Mouse (Mus musculus) forebrain, embryonic 16.5 days (tissue): ENCODE results near the gene Gabra6. TPM values are rescaled to one million over a fixed set of nuclear protein-coding genes. Genes with fewer than 3 reads are reported as not detected.

Experiments used
- ATAC-seq: fragments of 200-750 bp; cut with Nextera tagmentation; 2 replicates; pipeline ENCODE4 v1.8.0; 2017; ENCODE audit warnings: mild to moderate bottlenecking, moderate library complexity
- H3K27ac ChIP-seq: fragments of 300-500 bp; sonication (generic); 2 replicates; pipeline ENCODE4 v1.5.1; 2014; ENCODE audit warnings: low read length, control low read depth
- H3K27me3 ChIP-seq: fragments of 300-500 bp; sonication (generic); replicated peaks from 2 replicates; pipeline ENCODE4 v1.6.1; 2014; ENCODE audit warnings: low read length; ENCODE audit not compliant: control insufficient read depth, insufficient read depth
- H3K36me3 ChIP-seq: fragments of 300-500 bp; sonication (generic); 2 replicates; pipeline ENCODE4 v1.6.1; 2014; ENCODE audit not compliant: control insufficient read depth, insufficient read depth
- H3K4me1 ChIP-seq: fragments of 300-500 bp; sonication (generic); replicated peaks from 2 replicates; pipeline ENCODE4 v1.6.1; 2014; ENCODE audit warnings: low read length; ENCODE audit not compliant: control insufficient read depth, insufficient read depth
- H3K4me2 ChIP-seq: fragments of 300-500 bp; sonication (generic); 2 replicates; pipeline ENCODE4 v1.6.1; 2014; ENCODE audit warnings: mild to moderate bottlenecking, low read length, control low read depth
- H3K4me3 ChIP-seq: fragments of 300-500 bp; sonication (generic); replicated peaks from 2 replicates; pipeline ENCODE4 v1.5.1; 2014; ENCODE audit warnings: mild to moderate bottlenecking, low read length, control low read depth
- H3K9ac ChIP-seq: fragments of 300-500 bp; sonication (generic); replicated peaks from 2 replicates; pipeline ENCODE4 v1.6.1; 2014; ENCODE audit warnings: low read depth, low read length, control low read depth
- H3K9me3 ChIP-seq: fragments of 300-500 bp; sonication (generic); 2 replicates; pipeline ENCODE4 v1.6.1; 2016; ENCODE audit warnings: low read length; ENCODE audit not compliant: control insufficient read depth
- WGBS: fragments of 180-500 bp; shearing (Covaris S2); extraction: QIAGEN DNeasy Blood & Tissue Kit; methylation state at CpG from one replicate; pipeline ENCODE4 v1.1.7; 2014; 5-methylcytosine and 5-hydroxymethylcytosine counted together
- polyA plus RNA-seq: library from polyadenylated mRNA; unstranded; fragments of >200 nt; fragmentation: Nextera tagmentation; extraction: Ambion mirVana; gene quantifications from 2 replicates; pipeline ENCODE4 v1.2.1, GENCODE M21; 2015

Gene Gabra6
- polyA plus RNA-seq = not detected in 2 replicates

DNA sequence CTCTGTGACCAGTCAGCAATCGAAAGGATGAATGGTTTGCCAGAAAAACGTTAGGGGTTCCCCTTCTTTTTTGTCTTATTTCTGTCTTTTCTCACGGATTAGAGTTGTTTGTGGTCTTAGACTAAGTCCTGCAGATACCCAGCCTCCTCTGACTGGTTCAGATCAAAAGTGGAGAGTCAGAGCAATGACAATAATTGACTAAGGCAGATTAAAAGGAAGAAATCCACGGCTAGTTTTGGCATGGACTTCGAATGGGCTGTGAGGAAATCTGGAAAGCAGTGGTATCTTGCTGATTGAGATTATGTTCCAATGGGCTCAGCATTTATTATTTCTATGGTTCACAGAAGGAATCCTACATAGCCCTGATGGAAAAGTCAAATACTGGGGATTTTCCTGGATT lies at the start of gene Gabra6:
Gabra6 (minus strand) TSS at position 191 of the 400 bp plus-strand sequence.
- H3K9ac ChIP-seq = no peak within 1 kb of the TSS
- H3K27ac ChIP-seq = no peak within 1 kb of the TSS
- H3K4me2 ChIP-seq = no peak within 1 kb of the TSS
- H3K4me3 ChIP-seq = no peak within 1 kb of the TSS
- H3K36me3 ChIP-seq = no peaks in the 10 kb centered on the region
- H3K4me1 ChIP-seq = no peaks in the 10 kb centered on the region
- no peak for ATAC-seq
- 65% methylated on average over 5 of the region's 5 CpGs for WGBS
- H3K27me3 ChIP-seq = no peaks in the 10 kb centered on the region
- no peaks in the 10 kb centered on the region for H3K9me3 ChIP-seq

DNA sequence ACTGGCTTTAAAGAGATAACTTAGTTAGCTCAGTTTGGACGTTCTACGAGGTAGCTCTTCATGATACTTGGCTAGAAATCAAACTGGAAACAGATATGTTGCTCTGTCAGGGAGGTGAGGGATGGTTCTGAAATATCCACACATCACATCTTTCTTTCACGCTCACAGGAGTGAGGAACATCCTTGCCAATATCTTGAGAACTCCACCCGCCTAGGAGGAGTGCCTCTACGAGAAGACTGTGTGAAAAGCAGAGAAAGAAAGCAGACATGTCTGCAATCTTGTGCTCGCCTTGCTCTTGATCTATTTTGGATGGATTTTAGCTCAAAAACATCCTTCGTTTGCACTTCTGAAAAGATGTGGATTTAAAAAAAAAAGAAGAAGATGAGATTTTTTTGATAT lies 44.7 kb upstream of the Gabra6 start:
- WGBS = 82% methylated on average over 7 of the region's 7 CpGs
- Histone ChIP-seq H3K4me3 (no peak overlapping the region), H3K9ac (no peak overlapping the region), H3K27ac (no peak overlapping the region), H3K4me2 (no peak overlapping the region), H3K27me3 (no peaks in the 10 kb centered on the region), H3K9me3 (no peaks in the 10 kb centered on the region), H3K4me1 (no peaks in the 10 kb centered on the region), H3K36me3 (no peaks in the 10 kb centered on the region)
- no peak for ATAC-seq

DNA sequence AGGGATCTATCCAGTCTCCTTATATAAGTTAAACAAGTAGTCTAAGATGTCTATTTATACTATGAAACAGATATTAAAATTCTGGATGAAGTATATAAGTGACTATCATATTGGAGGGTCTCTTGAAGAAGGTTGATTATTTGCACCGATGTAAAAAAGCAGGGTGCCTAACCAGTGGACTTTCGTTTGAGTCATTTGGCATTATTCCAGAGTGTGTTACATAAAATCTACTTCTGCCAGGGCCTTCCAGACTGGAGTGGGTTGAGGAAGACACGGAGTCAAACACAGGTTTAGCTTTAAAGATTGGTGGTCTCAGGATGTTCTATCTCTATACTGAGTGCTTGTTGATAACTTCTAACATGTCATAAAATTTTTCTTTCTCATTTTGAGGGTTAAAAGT lies 11.2 kb upstream of the Gabra6 start:
- Histone ChIP-seq H3K27ac (no peak overlapping the region), H3K27me3 (no peaks in the 10 kb centered on the region), H3K9ac (no peak overlapping the region), H3K4me2 (no peak overlapping the region), H3K9me3 (no peaks in the 10 kb centered on the region), H3K4me1 (no peaks in the 10 kb centered on the region), H3K4me3 (no peak overlapping the region), H3K36me3 (no peaks in the 10 kb centered on the region)
- 83% methylated on average over 3 of the region's 3 CpGs for WGBS
- ATAC-seq = no peak

DNA sequence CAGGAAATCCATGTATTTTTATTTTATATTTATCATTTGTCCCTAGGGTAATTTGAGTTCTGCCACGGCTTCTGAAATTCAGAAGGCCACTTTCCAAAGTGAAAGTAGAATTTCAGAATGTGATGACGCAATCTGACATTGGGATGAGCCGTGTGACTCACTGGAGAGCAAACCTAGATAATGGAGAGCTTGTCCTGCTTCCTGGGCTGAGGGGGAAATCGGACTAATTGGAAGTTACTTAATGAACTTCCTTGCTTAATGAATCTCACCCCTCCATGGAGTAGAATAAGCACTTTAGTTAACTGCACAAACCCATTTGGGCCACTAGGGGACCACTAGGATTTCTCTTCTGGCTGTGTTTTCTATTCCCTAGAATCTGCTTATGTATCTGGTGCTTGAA lies 5.4 kb upstream of the Gabra6 start:
- no peaks in the 10 kb centered on the region for H3K4me1 ChIP-seq
- H3K27ac ChIP-seq = no peak overlapping the region
- no peak overlapping the region for H3K4me3 ChIP-seq
- WGBS = 75% methylated on average over 4 of the region's 4 CpGs
- H3K36me3 ChIP-seq = no peaks in the 10 kb centered on the region
- no peaks in the 10 kb centered on the region for H3K9me3 ChIP-seq
- no peaks in the 10 kb centered on the region for H3K27me3 ChIP-seq
- H3K9ac ChIP-seq = no peak overlapping the region
- no peak for ATAC-seq
- H3K4me2 ChIP-seq = no peak overlapping the region

DNA sequence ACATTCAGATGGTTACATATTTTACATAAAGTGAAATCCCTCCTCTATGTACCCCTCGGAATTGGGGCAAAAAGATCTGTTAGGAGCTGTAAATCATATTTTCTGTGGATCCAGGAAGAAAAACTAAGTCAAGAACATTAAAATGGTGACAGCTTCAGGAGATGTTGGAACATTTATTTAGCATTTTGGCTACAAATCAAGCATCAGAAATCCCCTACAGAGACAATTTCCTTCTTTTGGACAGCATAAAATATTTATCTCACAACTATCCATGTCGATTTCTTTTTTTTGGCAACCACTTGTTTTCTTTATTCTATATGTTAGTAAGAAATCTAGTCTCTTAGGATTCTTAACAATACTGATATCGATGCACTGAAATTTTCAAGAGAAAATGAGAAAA lies 688 bp upstream of the Gabra6 start:
- no peak overlapping the region for H3K4me3 ChIP-seq
- no peaks in the 10 kb centered on the region for H3K27me3 ChIP-seq
- H3K9me3 ChIP-seq = no peaks in the 10 kb centered on the region
- H3K4me1 ChIP-seq = no peaks in the 10 kb centered on the region
- WGBS = 91% methylated on average over 3 of the region's 3 CpGs
- no peaks in the 10 kb centered on the region for H3K36me3 ChIP-seq
- no peak overlapping the region for H3K9ac ChIP-seq
- no peak overlapping the region for H3K27ac ChIP-seq
- no peak overlapping the region for H3K4me2 ChIP-seq
- ATAC-seq = no peak

DNA sequence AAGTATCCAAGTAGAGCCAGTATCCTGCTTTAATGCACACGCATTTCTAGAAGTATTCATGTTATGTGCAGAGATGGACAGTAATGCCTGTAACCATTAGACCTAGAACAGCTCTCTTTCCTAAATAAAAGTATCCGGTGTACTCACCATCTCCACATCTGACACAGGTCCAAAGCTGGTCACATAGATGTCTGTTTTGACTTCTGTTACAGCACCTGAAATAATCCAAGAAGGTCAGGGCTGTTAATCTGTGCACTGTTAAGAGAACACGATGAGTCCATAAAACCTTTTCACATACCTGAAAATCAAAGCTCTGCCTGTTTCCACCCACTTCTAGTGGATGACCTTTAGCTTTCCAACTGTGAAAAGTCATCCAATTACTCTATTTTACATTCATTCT lies 1.4 kb downstream of the Gabra6 start:
- H3K9me3 ChIP-seq = no peaks in the 10 kb centered on the region
- H3K4me3 ChIP-seq = no peak overlapping the region
- H3K9ac ChIP-seq = no peak overlapping the region
- no peaks in the 10 kb centered on the region for H3K36me3 ChIP-seq
- no peak overlapping the region for H3K4me2 ChIP-seq
- no peaks in the 10 kb centered on the region for H3K27me3 ChIP-seq
- 88% methylated on average over 3 of the region's 3 CpGs for WGBS
- no peak for ATAC-seq
- H3K4me1 ChIP-seq = peaks cover 3% of the 10 kb centered on the region
- H3K27ac ChIP-seq = no peak overlapping the region

DNA sequence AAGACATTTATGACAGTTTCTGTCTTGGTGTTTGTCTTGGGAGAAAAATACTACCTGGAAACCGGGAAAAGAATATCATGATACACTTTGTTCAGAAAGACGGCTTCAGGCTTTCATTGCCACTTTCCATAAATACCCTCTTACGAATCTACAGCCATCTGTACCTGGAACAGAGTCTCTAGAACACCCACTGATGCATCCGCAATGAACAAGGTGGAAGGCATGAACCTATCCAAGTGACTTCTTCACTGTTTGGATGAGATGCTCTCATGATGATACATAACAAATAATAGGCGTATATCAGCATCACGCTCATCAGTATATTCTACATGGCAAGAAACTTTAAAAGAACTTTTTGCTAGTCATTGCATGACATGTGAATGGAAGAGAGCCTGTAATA lies 1.8 kb downstream of the Gabra6 start:
- Histone ChIP-seq H3K27me3 (no peaks in the 10 kb centered on the region), H3K36me3 (no peaks in the 10 kb centered on the region), H3K27ac (no peak overlapping the region), H3K4me1 (peaks cover 3% of the 10 kb centered on the region), H3K9ac (no peak overlapping the region), H3K9me3 (no peaks in the 10 kb centered on the region), H3K4me2 (no peak overlapping the region), H3K4me3 (no peak overlapping the region)
- 90% methylated on average over 6 of the region's 6 CpGs for WGBS
- ATAC-seq = no peak

DNA sequence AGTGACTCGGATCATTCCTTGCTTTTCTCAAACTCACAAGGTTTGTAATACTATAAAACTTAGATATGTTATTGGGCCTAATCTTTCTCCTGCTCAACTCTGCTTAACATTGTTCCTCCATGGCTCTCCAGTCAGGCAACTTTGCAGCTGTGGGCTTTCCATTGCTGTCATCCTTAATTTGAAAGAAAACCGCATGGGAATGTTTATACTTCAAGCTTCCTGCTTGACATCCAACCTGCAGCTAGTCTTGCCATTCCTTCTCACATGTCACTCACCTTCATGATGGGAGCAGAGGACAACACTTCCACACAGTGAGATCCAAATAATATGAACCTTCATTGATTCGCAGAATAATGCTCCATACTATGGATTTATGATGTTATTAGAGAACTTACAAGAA lies 2.9 kb downstream of the Gabra6 start:
- Histone ChIP-seq H3K9me3 (no peaks in the 10 kb centered on the region), H3K27ac (no peak overlapping the region), H3K9ac (no peak overlapping the region), H3K36me3 (no peaks in the 10 kb centered on the region), H3K4me1 (peaks cover 3% of the 10 kb centered on the region), H3K27me3 (no peaks in the 10 kb centered on the region), H3K4me2 (no peak overlapping the region), H3K4me3 (no peak overlapping the region)
- WGBS = 86% methylated on average over 3 of the region's 3 CpGs
- ATAC-seq = no peak

DNA sequence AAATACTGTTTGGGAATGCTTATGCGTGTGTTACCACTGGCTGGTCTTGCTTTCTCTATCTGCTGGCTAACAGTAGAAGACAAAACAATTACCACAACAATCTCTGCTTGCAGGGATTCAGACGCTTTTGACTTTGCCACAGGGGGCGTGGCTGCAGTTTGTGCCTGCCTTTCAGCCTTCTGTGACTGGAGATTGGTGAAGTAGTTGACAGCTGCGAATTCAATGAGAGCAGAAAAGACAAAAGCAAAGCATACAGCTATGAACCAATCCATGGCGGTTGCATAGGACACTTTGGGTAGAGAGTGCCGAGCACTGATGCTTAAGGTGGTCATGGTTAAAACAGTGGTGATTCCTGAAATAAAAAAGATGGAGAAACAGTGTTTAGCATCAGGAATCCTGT lies 6.0 kb downstream of the Gabra6 start:
- ATAC-seq = peak; percentile 87
- WGBS = 2% methylated on average over 6 of the region's 6 CpGs
- no peak overlapping the region for H3K27ac ChIP-seq
- no peak overlapping the region for H3K4me3 ChIP-seq
- H3K36me3 ChIP-seq = no peaks in the 10 kb centered on the region
- H3K9ac ChIP-seq = no peak overlapping the region
- no peaks in the 10 kb centered on the region for H3K9me3 ChIP-seq
- H3K4me2 ChIP-seq = peak overlapping the region; percentile 31
- H3K27me3 ChIP-seq = no peaks in the 10 kb centered on the region
- peaks cover 3% of the 10 kb centered on the region for H3K4me1 ChIP-seq

DNA sequence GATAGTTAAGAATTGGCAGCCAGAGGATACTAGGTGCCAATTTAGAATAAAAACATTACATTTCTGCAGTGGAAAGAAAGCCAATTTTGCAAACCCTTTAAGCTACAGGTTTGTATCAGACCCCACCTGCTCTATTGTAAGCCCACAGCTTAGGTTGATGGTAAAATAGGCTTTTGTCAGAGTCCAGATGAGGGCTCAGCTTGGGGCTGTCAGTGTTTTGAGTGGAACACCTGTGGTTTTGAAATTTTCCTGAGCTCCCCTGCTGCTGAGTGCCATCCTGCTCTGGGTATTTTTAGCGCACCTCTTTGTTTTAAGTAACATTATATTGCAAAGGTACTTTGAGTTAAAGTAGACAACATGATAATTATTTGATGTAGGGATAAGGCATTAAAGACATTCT lies 10.0 kb downstream of the Gabra6 start:
- Histone ChIP-seq H3K27me3 (no peaks in the 10 kb centered on the region), H3K4me1 (peaks cover 3% of the 10 kb centered on the region), H3K4me2 (no peak overlapping the region), H3K9ac (no peak overlapping the region), H3K4me3 (no peak overlapping the region), H3K36me3 (no peaks in the 10 kb centered on the region), H3K9me3 (no peaks in the 10 kb centered on the region), H3K27ac (no peak overlapping the region)
- ATAC-seq = no peak
- WGBS = 45% methylated on average over 1 of the region's 1 CpGs
